In the genomic region with DNA sequence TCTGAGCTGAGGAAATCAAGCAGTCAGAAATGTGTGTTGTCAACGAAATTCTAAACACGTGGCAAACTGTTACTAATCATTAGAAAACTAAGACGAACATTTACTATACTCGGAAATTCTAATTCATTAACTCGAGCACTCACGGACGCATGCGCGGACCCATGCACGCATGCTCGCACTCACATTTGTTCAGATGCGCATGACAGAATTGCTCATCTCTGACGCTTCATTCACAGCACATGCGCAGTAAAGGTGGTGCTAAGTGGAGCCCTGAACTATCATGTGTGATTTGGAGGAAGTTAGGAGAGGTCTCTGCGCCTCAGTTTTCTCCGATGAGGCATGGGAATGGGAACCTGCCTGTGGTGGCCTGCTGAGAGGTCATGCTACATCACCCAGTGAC, we compare ENCODE assay signal across 19 mouse cellular contexts.
A peak's percentile ranks its signal among the peaks of the same experiment; 100 is the strongest.
DNase-seq lines count a peak whose midpoint lies in the region; TF ChIP-seq lines count a peak whose summit lies in the region.
"Had no signal": no experiment of that assay in that cellular context is flagged by ENCODE, and none has a peak within 500 bp of the region (broad histone marks: within the 10 kb centered on the region; RNA-seq: fewer than 3 reads in every experiment).

No protein-coding gene starts in this region.

- TF ChIP-seq CTCF in left cerebral cortex, adult 2 months (IDR thresholded peaks at IDR 0.05) = no peak
- TF ChIP-seq CTCF in brain, embryonic 14.5 days (IDR thresholded peaks at IDR 0.05; ENCODE audit: borderline replicate concordance, extremely low read depth, insufficient read depth, insufficient read length) = no peak

- peak in 1 of 2 experiments; percentile 24 for DNase-seq in left cerebral cortex, adult 2 months (ENCODE audit: extremely low spot score in 1 of 2, low spot score in 2 of 2)
- no peak for DNase-seq in left cerebral cortex, postnatal 10 days (ENCODE audit: extremely low spot score in 1 of 2, low spot score in 2 of 2)
- peak; percentile 27 for DNase-seq in brain, embryonic 14.5 days (ENCODE audit: low read depth)
- peak; percentile 64 for DNase-seq in retina, embryonic 14.5 days (ENCODE audit: low spot score)
- DNase-seq in right cerebral cortex, postnatal 36 days (ENCODE audit: low spot score in 2 of 2) = peak; percentile 27 to 28
- no peak for DNase-seq in kidney, adult 8-10 months
- DNase-seq in gastrocnemius, postnatal 36 days = no peak
- DNase-seq: adrenal gland, postnatal 25 days; cerebellum, adult 8-10 months; gastrocnemius, postnatal 25 days; kidney, adult 18-20 months; kidney, postnatal 10 days; liver; lung, postnatal 10 days had no signal

- H3K27ac ChIP-seq in left cerebral cortex, adult 2 months = no peak overlapping the region
- H3K27ac ChIP-seq: forebrain, embryonic 10.5 days; heart, embryonic 10.5 days; hindbrain, embryonic 10.5 days; layer of hippocampus, adult 2 months; midbrain, embryonic 15.5 days had no signal

- intact Hi-C loops in left cerebral cortex, adult 2 months (cut with DNase I) = no loop called here
- intact Hi-C loops in left cerebral cortex, postnatal 10 days (cut with DNase I) = no loop called here
- intact Hi-C loops in gastrocnemius, postnatal 36 days (cut with DNase I) = no loop called here

- TF ChIP-seq POLR2A in brain, embryonic 14.5 days (IDR thresholded peaks at IDR 0.05; ENCODE audit: borderline replicate concordance, extremely low read depth, insufficient read depth, insufficient read length, poor library complexity, severe bottlenecking) = no peak

- peak overlapping the region; percentile 19; the same call in 1 of the 2 replicates for H3K4me3 ChIP-seq in left cerebral cortex, adult 2 months
- H3K4me3 ChIP-seq: forebrain, embryonic 10.5 days; heart, embryonic 10.5 days; hindbrain, embryonic 10.5 days; layer of hippocampus, adult 2 months; midbrain, embryonic 15.5 days had no signal

Comparison
In these comparisons a context has a peak if more than half of its experiments do, and no peak if none do; other contexts are left out.
1. DNase-seq: peak in brain, embryonic 14.5 days (single experiment), retina, embryonic 14.5 days (single experiment) and right cerebral cortex, postnatal 36 days (2 of 2); none in left cerebral cortex, postnatal 10 days (0 of 2), kidney, adult 8-10 months (0 of 2) and gastrocnemius, postnatal 36 days (0 of 2).